Mouse (Mus musculus) hindbrain, embryonic 12.5 days (tissue): Measurements from ENCODE around the gene Inpp5d. TPM values are rescaled to one million over a fixed set of nuclear protein-coding genes. Genes with fewer than 3 reads are reported as not detected.

Source experiments
- ATAC-seq: fragments of 200-750 bp; cut with Nextera tagmentation; 2 replicates; pipeline ENCODE4 v1.8.0; 2017; ENCODE audit warnings: moderate TSS enrichment; ENCODE audit not compliant: low FRiP score
- H3K27ac ChIP-seq: fragments of 300-500 bp; sonication (generic); 2 replicates; pipeline ENCODE4 v1.5.1; 2016; ENCODE audit warnings: mild to moderate bottlenecking
- H3K27me3 ChIP-seq: fragments of 300-500 bp; sonication (generic); 2 replicates; pipeline ENCODE4 v1.6.1; 2016; ENCODE audit warnings: mild to moderate bottlenecking
- H3K36me3 ChIP-seq: fragments of 300-500 bp; sonication (generic); 2 replicates; pipeline ENCODE4 v1.6.1; 2016; ENCODE audit warnings: mild to moderate bottlenecking
- H3K4me1 ChIP-seq: fragments of 300-500 bp; sonication (generic); 2 replicates; pipeline ENCODE4 v1.6.1; 2016
- H3K4me2 ChIP-seq: fragments of 300-500 bp; sonication (generic); replicated peaks from 2 replicates; pipeline ENCODE4 v1.6.1; 2016; ENCODE audit warnings: mild to moderate bottlenecking
- H3K4me3 ChIP-seq: fragments of 300-500 bp; sonication (generic); 2 replicates; pipeline ENCODE4 v1.5.1; 2016; ENCODE audit warnings: mild to moderate bottlenecking
- H3K9ac ChIP-seq: fragments of 300-500 bp; sonication (generic); 2 replicates; pipeline ENCODE4 v1.6.1; 2016; ENCODE audit warnings: mild to moderate bottlenecking, moderate library complexity
- H3K9me3 ChIP-seq: fragments of 300-500 bp; sonication (generic); replicated peaks from 2 replicates; pipeline ENCODE4 v1.6.1; 2016; ENCODE audit warnings: mild to moderate bottlenecking
- WGBS: fragments of 180-500 bp; shearing (Covaris S2); methylation state at CpG from one replicate; pipeline ENCODE4 v1.1.7; 2016; 5-methylcytosine and 5-hydroxymethylcytosine counted together
- polyA plus RNA-seq: library from polyadenylated mRNA; unstranded; fragments of >200 nt; fragmentation: Nextera tagmentation; extraction: Ambion mirVana; gene quantifications from 2 replicates; pipeline ENCODE4 v1.2.1, GENCODE M21; 2016

The Inpp5d gene
- polyA plus RNA-seq, result 4.9 and 5.5 TPM in 2 replicates

DNA sequence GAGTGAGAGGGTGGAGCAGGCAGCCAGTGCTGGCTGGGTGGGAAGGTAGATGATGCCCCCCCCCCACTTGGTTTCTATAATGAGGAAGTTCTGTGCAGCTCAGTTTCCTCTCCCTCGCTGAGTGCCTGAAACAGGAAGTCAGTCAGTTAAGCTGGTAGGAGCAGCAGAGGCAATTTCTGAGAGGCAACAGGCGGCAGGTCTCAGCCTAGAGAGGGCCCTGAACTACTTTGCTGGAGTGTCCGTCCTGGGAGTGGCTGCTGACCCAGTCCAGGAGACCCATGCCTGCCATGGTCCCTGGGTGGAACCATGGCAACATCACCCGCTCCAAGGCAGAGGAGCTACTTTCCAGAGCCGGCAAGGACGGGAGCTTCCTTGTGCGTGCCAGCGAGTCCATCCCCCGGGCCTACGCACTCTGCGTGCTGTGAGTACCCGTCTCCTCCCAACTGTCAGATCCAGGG is at the start of gene Inpp5d:
Inpp5d (plus strand) TSS at position 102 of the 458 bp plus-strand sequence.
- no peak within 1 kb of the TSS for H3K4me2 ChIP-seq
- no peak within 1 kb of the TSS for H3K27ac ChIP-seq
- no peak within 1 kb of the TSS for H3K4me3 ChIP-seq
- no peaks in the 10 kb centered on the region for H3K9me3 ChIP-seq
- no peaks in the 10 kb centered on the region; the same call in 1 of the 2 replicates for H3K4me1 ChIP-seq
- ATAC-seq, result no peak
- no peak within 1 kb of the TSS for H3K9ac ChIP-seq
- H3K27me3 ChIP-seq, result no peaks in the 10 kb centered on the region
- no peaks in the 10 kb centered on the region for H3K36me3 ChIP-seq
- WGBS, result 85% methylated on average over 12 of the region's 12 CpGs

DNA sequence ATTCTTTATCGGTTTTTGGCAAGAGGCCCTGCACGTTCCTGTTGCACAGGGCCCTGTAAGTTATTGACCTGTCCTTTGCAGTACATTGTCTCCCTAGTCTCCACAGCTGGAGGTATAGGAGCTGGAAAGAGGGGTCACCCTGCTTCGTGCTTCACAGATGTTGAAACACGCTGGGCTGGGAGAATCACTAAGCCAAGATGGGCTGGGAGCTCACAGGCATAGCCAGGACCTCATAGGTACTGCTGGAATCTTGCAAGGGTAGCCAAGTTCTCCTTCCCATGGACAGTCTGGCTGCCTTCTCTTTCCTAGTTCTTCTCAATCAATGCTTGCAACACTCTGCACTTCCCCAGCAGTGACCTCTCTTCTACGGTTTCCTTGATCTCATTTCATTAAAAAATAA is 46.9 kb upstream of the Inpp5d start:
- H3K4me1 ChIP-seq, result peaks cover 12% of the 10 kb centered on the region
- 89% methylated on average over 5 of the region's 5 CpGs for WGBS
- H3K27me3 ChIP-seq, result no peaks in the 10 kb centered on the region
- no peak overlapping the region for H3K9ac ChIP-seq
- H3K9me3 ChIP-seq, result no peaks in the 10 kb centered on the region
- no peak overlapping the region for H3K4me2 ChIP-seq
- H3K4me3 ChIP-seq, result no peak overlapping the region
- no peak overlapping the region for H3K27ac ChIP-seq
- no peaks in the 10 kb centered on the region for H3K36me3 ChIP-seq
- ATAC-seq, result no peak

DNA sequence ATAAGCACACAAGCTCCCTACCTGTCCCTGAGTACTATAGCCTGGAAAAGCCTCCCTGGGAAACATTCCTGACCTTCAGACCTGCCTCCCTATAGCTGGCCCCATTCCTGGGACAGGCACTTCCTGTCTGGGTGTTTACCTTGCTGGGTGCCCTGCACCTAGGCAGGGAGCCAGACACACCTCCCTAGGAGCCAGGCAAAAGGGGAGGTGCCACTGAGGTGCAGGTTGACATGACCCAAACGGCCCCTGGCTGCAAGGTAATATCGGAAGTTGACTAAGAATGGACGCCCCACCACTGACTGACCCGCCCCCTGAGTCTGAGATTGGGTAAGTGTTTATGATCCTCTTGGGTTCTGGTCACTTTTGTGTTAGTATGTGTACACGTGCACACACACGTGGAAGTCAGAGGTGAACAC is 46.3 kb upstream of the Inpp5d start, which contains the start of gene Ngef:
Ngef (minus strand) TSS at position 71 of the 416 bp plus-strand sequence.
- H3K4me2 ChIP-seq, result no peak within 1 kb of the TSS
- H3K36me3 ChIP-seq, result no peaks in the 10 kb centered on the region
- no peak within 1 kb of the TSS for H3K4me3 ChIP-seq
- H3K4me1 ChIP-seq, result peaks cover 12% of the 10 kb centered on the region
- WGBS, result 79% methylated on average over 6 of the region's 6 CpGs
- no peak within 1 kb of the TSS for H3K9ac ChIP-seq
- H3K9me3 ChIP-seq, result no peaks in the 10 kb centered on the region
- H3K27ac ChIP-seq, result no peak within 1 kb of the TSS
- ATAC-seq, result no peak
- no peaks in the 10 kb centered on the region for H3K27me3 ChIP-seq

DNA sequence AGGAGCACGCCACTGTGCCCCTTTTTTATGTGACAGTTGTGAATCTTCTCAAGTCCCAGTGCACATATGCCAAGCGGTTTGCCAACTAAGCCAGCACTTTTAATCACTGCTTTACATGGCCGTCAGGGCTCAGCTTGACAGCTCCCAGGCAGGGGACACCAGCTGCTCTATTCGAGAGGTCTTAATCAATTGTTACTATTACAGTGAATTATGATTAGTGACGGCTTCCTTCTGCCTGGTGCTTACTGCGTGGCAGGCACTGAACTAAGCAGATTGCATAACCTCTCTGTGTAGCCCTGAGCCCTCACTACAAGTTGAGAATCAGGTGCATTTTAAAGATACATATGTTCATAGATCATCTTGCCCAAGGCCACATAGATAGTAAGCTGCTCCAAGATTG is 45.8 kb upstream of the Inpp5d start:
- no peak overlapping the region for H3K27ac ChIP-seq
- WGBS, result 49% methylated on average over 6 of the region's 6 CpGs
- peak; percentile 87 for ATAC-seq

DNA sequence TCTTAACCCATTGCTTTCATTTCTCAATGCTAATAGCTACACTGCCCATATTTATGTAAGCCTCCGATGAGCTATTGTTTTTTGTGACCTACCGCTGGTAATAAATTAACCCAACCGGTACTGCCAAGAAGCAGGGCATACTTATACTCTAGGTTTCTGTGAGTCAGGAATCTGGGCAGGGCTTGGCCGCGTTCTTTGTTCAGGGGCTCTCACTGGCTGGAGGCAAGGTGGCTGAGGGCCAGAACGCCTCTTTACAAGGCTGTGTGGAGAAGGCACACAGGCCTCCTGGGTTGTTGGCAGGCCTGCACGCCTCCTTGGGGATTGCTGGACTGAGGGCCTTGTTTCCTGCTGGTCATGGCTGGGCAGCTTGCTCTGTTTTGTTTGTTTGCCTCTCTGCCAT is 45.3 kb upstream of the Inpp5d start:
- H3K4me1 ChIP-seq, result peaks cover 12% of the 10 kb centered on the region
- H3K4me3 ChIP-seq, result no peak overlapping the region
- H3K27me3 ChIP-seq, result no peaks in the 10 kb centered on the region
- peak overlapping the region; percentile 30; the same call in 1 of the 2 replicates for H3K27ac ChIP-seq
- H3K36me3 ChIP-seq, result no peaks in the 10 kb centered on the region
- peak; percentile 46 for ATAC-seq
- 65% methylated on average over 7 of the region's 7 CpGs for WGBS
- no peaks in the 10 kb centered on the region for H3K9me3 ChIP-seq
- H3K9ac ChIP-seq, result no peak overlapping the region
- H3K4me2 ChIP-seq, result no peak overlapping the region

More for the DNA sequence above, 45.8 kb upstream of the Inpp5d start:
- peaks cover 12% of the 10 kb centered on the region for H3K4me1 ChIP-seq
- H3K9ac ChIP-seq, result no peak overlapping the region
- no peak overlapping the region for H3K4me2 ChIP-seq
- H3K27me3 ChIP-seq, result no peaks in the 10 kb centered on the region
- no peaks in the 10 kb centered on the region for H3K9me3 ChIP-seq
- no peak overlapping the region for H3K4me3 ChIP-seq
- H3K36me3 ChIP-seq, result no peaks in the 10 kb centered on the region

DNA sequence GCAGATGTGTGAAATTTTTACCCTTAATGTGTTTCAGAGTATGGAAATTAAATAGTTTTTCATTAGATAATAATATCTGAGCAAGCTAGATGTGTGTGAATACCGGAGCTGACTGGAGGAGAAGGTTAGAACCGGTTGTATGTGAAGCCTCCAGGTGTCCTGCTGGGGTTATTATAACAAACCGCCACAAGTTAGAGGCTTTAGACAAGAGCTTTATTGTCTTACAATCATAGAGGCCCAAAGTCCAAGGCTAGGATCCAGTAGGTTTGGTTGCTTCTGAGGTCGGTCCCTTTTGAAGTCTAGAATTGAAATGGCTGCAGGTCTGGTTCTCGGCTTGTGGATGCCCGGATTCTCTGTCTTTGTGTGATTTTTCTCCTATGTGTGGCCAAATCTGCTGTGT is 41.1 kb upstream of the Inpp5d start:
- Histone ChIP-seq H3K9me3 (no peaks in the 10 kb centered on the region), H3K9ac (no peak overlapping the region), H3K27ac (no peak overlapping the region), H3K4me1 (peaks cover 14% of the 10 kb centered on the region), H3K4me3 (no peak overlapping the region), H3K36me3 (no peaks in the 10 kb centered on the region), H3K4me2 (no peak overlapping the region), H3K27me3 (peaks cover 28% of the 10 kb centered on the region)
- WGBS, result 80% methylated on average over 6 of the region's 6 CpGs
- ATAC-seq, result no peak

DNA sequence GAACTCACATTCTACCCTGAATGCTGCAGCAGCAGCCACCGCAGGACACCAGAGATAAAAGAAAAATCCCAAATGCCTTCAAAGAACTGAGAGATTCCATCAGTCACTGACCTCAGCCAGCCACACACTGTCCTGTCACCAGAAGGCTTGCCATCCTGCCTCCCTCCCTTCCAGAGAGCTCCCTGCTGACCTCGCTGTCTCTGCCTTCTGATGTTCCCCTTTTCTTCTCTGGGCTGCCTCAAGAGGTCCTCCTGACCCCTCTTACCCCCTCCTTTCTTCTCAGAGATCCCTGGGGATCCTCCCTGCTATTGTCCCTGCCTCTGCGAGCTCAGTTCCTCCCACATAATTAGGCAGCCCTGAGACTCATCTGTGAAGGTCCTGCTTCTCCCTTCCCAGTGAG is 39.3 kb upstream of the Inpp5d start:
- Histone ChIP-seq H3K9me3 (no peaks in the 10 kb centered on the region), H3K9ac (0 out of 2 replicates have a peak overlapping the region, but pooled peaks have one; percentile 13), H3K36me3 (no peaks in the 10 kb centered on the region), H3K4me1 (peaks cover 7% of the 10 kb centered on the region), H3K4me3 (no peak overlapping the region), H3K4me2 (no peak overlapping the region; the same call in 1 of the 2 replicates), H3K27me3 (peaks cover 35% of the 10 kb centered on the region), H3K27ac (no peak overlapping the region)
- 3% methylated on average over 3 of the region's 3 CpGs for WGBS
- no peak for ATAC-seq

DNA sequence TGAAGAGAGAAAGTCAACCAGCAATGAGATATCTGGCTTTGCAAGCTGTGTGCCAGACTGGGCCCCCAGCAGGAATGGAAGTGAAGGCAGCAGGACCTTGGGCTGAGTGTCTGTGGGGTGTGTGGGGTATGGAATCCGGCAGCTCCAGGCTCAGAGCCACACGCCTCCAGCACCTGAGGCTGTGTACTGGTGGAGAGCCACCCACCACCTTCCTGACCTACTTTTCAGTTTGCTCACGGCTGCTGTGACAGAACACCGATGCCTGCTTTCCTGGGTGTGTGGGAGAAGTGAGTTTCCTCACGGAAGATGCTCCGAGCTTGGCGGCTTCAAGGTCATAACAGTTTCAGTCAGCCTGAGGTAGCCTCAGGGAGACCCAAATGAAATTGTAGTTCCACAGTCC is 30.9 kb upstream of the Inpp5d start:
- no peaks in the 10 kb centered on the region for H3K4me1 ChIP-seq
- H3K4me3 ChIP-seq, result no peak overlapping the region
- H3K27me3 ChIP-seq, result peaks cover 7% of the 10 kb centered on the region; the same call in 1 of the 2 replicates
- no peaks in the 10 kb centered on the region for H3K36me3 ChIP-seq
- H3K4me2 ChIP-seq, result no peak overlapping the region
- 96% methylated on average over 7 of the region's 7 CpGs for WGBS
- H3K9ac ChIP-seq, result no peak overlapping the region
- no peak overlapping the region for H3K27ac ChIP-seq
- no peak for ATAC-seq
- H3K9me3 ChIP-seq, result no peaks in the 10 kb centered on the region

DNA sequence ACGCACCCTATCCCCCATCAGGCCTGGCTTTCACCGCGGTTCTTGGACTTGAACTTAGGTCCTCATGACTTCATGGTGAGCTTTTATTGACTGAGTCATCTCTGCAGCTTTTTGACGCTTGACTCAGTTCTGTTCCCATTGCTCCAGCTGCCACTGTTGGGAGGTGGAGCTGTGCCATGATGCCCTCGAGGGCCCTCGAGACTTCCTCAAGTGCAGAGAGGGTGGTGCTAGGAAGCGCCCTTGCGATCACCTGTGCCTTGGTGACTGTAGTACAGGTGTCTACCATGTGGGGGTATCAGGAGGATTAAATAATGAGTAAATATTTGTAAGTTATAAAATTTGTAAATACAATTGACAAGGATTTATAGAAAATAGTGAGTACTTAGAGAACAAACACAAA is 30.1 kb upstream of the Inpp5d start:
- Histone ChIP-seq H3K27ac (no peak overlapping the region), H3K4me1 (no peaks in the 10 kb centered on the region), H3K4me3 (no peak overlapping the region), H3K9ac (no peak overlapping the region), H3K9me3 (no peaks in the 10 kb centered on the region), H3K4me2 (no peak overlapping the region), H3K36me3 (no peaks in the 10 kb centered on the region), H3K27me3 (peaks cover 3% of the 10 kb centered on the region; the same call in 1 of the 2 replicates)
- 90% methylated on average over 8 of the region's 8 CpGs for WGBS
- no peak for ATAC-seq

DNA sequence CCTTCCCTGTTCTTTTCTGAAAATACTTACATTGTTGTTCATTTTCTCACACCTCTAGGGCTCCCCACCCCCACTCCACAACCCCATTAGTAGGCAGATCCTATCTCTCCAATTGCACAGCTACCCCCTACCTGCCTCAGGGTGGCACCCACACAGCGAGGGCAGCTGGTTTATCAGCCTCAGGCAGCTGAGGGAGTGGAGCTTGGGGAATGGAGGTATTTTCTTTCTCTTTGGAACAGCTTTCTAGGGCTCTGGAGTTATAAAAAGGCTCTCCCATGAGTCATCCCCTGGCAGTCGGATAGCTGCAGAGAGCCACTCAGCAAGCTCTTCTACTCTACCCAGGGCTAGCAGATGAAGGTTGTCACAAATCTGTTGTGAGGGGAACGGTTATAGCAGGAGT is 25.9 kb upstream of the Inpp5d start:
- 80% methylated on average over 3 of the region's 3 CpGs for WGBS
- ATAC-seq, result no peak
- H3K4me2 ChIP-seq, result no peak overlapping the region
- no peaks in the 10 kb centered on the region for H3K36me3 ChIP-seq
- H3K4me1 ChIP-seq, result no peaks in the 10 kb centered on the region
- no peaks in the 10 kb centered on the region for H3K27me3 ChIP-seq
- H3K4me3 ChIP-seq, result no peak overlapping the region
- no peaks in the 10 kb centered on the region for H3K9me3 ChIP-seq
- H3K27ac ChIP-seq, result no peak overlapping the region
- no peak overlapping the region for H3K9ac ChIP-seq

DNA sequence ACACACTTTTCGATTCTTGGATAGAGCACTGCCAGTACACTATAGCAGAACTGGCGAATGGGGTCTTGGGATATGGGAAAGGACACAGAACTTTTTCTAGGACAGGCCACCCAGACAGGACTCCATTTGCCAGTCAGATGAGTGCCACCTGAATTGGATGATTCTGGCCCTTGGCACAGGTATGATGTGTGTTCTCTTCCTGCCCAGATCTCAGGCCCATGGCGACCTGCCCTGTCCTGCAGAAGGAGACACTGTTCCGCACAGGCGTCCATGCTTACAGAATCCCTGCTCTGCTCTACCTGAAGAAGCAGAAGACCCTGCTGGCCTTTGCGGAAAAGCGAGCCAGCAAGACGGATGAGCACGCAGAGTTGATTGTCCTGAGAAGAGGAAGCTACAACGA is 25.4 kb upstream of the Inpp5d start:
- no peak for ATAC-seq
- Histone ChIP-seq H3K4me1 (no peaks in the 10 kb centered on the region), H3K27ac (no peak overlapping the region), H3K27me3 (no peaks in the 10 kb centered on the region), H3K9me3 (no peaks in the 10 kb centered on the region), H3K36me3 (no peaks in the 10 kb centered on the region), H3K4me2 (no peak overlapping the region), H3K4me3 (no peak overlapping the region), H3K9ac (no peak overlapping the region)
- WGBS, result 89% methylated on average over 10 of the region's 10 CpGs

DNA sequence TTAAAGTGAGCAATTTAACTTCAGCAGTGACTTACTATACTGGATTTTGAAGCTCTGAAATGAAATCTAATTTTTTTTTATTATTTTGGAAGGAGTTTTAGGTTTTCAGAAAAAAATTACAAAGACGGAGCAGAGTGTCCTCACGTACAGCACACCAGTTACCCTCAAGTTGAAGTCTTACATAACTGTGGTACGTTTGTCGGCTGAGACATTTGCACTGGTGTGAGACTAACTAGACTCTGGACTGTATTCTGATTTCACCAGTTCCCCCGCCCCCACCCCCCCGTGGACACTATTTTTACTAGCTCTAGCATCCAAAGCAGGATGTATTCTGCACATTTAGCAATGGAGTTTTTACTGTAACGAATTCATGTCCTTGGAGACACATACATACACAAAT is 19.6 kb upstream of the Inpp5d start:
- no peak overlapping the region for H3K9ac ChIP-seq
- no peak overlapping the region for H3K27ac ChIP-seq
- no peaks in the 10 kb centered on the region for H3K36me3 ChIP-seq
- no peak overlapping the region for H3K4me3 ChIP-seq
- no peaks in the 10 kb centered on the region for H3K4me1 ChIP-seq
- ATAC-seq, result no peak
- 81% methylated on average over 7 of the region's 7 CpGs for WGBS
- no peaks in the 10 kb centered on the region for H3K27me3 ChIP-seq
- H3K9me3 ChIP-seq, result no peaks in the 10 kb centered on the region
- H3K4me2 ChIP-seq, result no peak overlapping the region

DNA sequence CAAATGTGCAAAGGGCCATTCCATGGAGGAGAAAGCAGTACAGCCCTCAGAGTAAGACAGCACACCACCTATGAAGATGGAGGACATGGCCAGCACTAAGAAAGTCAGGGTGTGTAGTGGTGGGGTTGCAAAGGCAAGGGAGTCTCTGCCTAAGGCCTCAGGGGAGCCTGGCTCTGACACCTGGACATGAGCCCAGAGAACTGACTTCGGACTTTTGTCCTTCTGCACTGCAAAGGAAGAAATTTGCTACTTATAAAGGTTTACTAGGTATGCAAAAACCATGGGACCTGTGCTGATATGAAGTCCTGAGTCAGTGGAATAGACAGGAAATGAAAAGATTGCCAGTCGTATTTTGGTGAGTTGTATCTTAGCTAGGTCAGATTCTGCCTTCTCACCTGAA is 18.3 kb upstream of the Inpp5d start:
- H3K36me3 ChIP-seq, result no peaks in the 10 kb centered on the region
- no peaks in the 10 kb centered on the region for H3K4me1 ChIP-seq
- WGBS, result 75% methylated on average over 2 of the region's 2 CpGs
- H3K4me2 ChIP-seq, result no peak overlapping the region
- H3K27ac ChIP-seq, result no peak overlapping the region
- no peak overlapping the region for H3K9ac ChIP-seq
- H3K4me3 ChIP-seq, result no peak overlapping the region
- H3K27me3 ChIP-seq, result peaks cover 2% of the 10 kb centered on the region; the same call in 1 of the 2 replicates
- no peak for ATAC-seq
- H3K9me3 ChIP-seq, result no peaks in the 10 kb centered on the region
